Mouse (Mus musculus) ES-CJ7 (cell line): ENCODE measurements around the gene Vegfc.

Source experiments
- DNase-seq: peaks from one replicate; pipeline ENCODE4 v3.0.0; 2011; ENCODE audit warnings: low read depth, low spot score

Vegfc gene

GRCm38 (mm10) chr8:54185927-54186326, 108.5 kb downstream of the Vegfc start:
- DNase-seq = no peak

- DNase-seq = no peak
Measured at GRCm38 (mm10) chr8:54216250-54216649, 138.8 kb downstream of the Vegfc start.

- DNase-seq = no peak
Measured at GRCm38 (mm10) chr8:54228801-54229204, 151.4 kb downstream of the Vegfc start.

- DNase-seq = no peak
Measured at GRCm38 (mm10) chr8:54230638-54231037, 153.2 kb downstream of the Vegfc start.

GRCm38 (mm10) chr8:54233316-54233715, 155.9 kb downstream of the Vegfc start:
- DNase-seq = no peak
